Mouse (Mus musculus): Measurements from ENCODE around the gene Cfap73.

DNA sequence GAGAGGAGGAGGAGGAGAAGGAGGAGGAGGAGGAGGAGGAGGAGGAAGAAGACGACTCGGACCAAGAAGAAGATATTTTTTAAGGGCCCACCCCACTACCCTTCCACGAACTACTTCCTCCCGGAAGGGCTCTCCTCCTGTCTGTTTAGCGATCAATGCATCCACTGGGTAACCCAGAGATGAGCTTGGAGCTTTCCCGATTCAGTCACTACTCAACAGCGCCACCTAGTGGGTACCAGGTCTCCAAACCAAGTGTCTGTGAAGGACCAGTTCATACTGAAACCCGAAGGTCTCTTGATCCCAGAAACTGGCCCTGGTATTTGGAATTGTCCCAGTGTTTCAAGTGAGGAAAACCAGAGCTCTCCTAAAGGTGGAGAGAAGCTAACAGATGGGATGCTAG lies 28.3 kb downstream of the Cfap73 start:
- TF ChIP-seq POLR2A (IDR thresholded peaks at IDR 0.05; ENCODE audit: low read depth, low read length) (no peak), CTCF (IDR thresholded peaks at IDR 0.05; ENCODE audit: extremely low read depth, insufficient read depth, insufficient read length, insufficient replicate concordance) (peak; percentile 77; the same call in 1 of the 2 replicates)
